Mouse (Mus musculus) liver, postnatal 0 days (tissue): ENCODE results near the gene Hsp90ab1. TPM values are rescaled to one million over a fixed set of nuclear protein-coding genes. Genes with fewer than 3 reads are reported as not detected.

Source experiments
- ATAC-seq: fragments of 200-750 bp; cut with Nextera tagmentation; 2 replicates; pipeline ENCODE4 v1.8.0; 2017; ENCODE audit warnings: mild to moderate bottlenecking, moderate library complexity
- DNase-seq: peaks from one replicate; pipeline ENCODE4 v3.0.0-alpha.2; 2016
- H3K27ac ChIP-seq: fragments of 300-500 bp; sonication (generic); 2 replicates; pipeline ENCODE4 v1.5.1; 2014; ENCODE audit warnings: antibody characterized with exemption, moderate library complexity, mild to moderate bottlenecking, low read depth
- H3K27me3 ChIP-seq: fragments of 300-500 bp; sonication (generic); 2 replicates; pipeline ENCODE4 v1.6.1; 2014; ENCODE audit warnings: low read length, control low read depth, mixed read lengths; ENCODE audit not compliant: insufficient read depth
- H3K36me3 ChIP-seq: fragments of 300-500 bp; sonication (generic); replicated peaks from 2 replicates; pipeline ENCODE4 v1.6.1; 2014; ENCODE audit warnings: mild to moderate bottlenecking, control low read depth, low read length, moderate library complexity, mixed read lengths; ENCODE audit not compliant: insufficient read depth
- H3K4me1 ChIP-seq: fragments of 300-500 bp; sonication (generic); 2 replicates; pipeline ENCODE4 v1.6.1; 2014; ENCODE audit warnings: antibody characterized with exemption, mild to moderate bottlenecking, control low read depth; ENCODE audit not compliant: insufficient read depth
- H3K4me2 ChIP-seq: fragments of 300-500 bp; sonication (generic); 2 replicates; pipeline ENCODE4 v1.6.1; 2014; ENCODE audit warnings: low read depth, mild to moderate bottlenecking, low read length, moderate library complexity, mixed read lengths
- H3K4me3 ChIP-seq: fragments of 300-500 bp; sonication (generic); 2 replicates; pipeline ENCODE4 v1.5.1; 2014; ENCODE audit warnings: low read depth, low read length
- H3K9ac ChIP-seq: fragments of 300-500 bp; sonication (generic); replicated peaks from 2 replicates; pipeline ENCODE4 v1.6.1; 2014; ENCODE audit warnings: mild to moderate bottlenecking, moderate library complexity
- H3K9me3 ChIP-seq: fragments of 300-500 bp; sonication (generic); 2 replicates; pipeline ENCODE4 v1.6.1; 2016; ENCODE audit warnings: mild to moderate bottlenecking, control low read depth, low read length, mixed read lengths
- CTCF ChIP-seq: sonication (generic); IDR thresholded peaks from 2 replicates; pipeline ENCODE4 v1.5.1; 2016; ENCODE audit warnings: antibody characterized with exemption, low read depth
- EP300 ChIP-seq: IDR thresholded peaks from 2 replicates; pipeline ENCODE4 v1.6.1; 2016; ENCODE audit warnings: antibody characterized with exemption, low read depth, mild to moderate bottlenecking
- WGBS: fragments of 180-500 bp; shearing (Covaris S2); extraction: QIAGEN DNeasy Blood & Tissue Kit; methylation state at CpG from one replicate; pipeline ENCODE4 v1.1.7; 2014; ENCODE audit not compliant: insufficient replicate concordance; 5-methylcytosine and 5-hydroxymethylcytosine counted together
- polyA plus RNA-seq: library from polyadenylated mRNA; unstranded; fragments of >200 nt; fragmentation: Nextera tagmentation; extraction: Ambion mirVana; gene quantifications from 2 replicates; pipeline ENCODE4 v1.2.1, GENCODE M21; 2015

Gene Hsp90ab1
- 419 and 445 TPM in 2 replicates for polyA plus RNA-seq

- Histone ChIP-seq H3K9me3 (no peaks in the 10 kb centered on the region), H3K27ac (peak within 1 kb of the TSS; percentile 96), H3K36me3 (peaks cover 36% of the 10 kb centered on the region), H3K4me2 (peak within 1 kb of the TSS; percentile 98), H3K4me3 (peak within 1 kb of the TSS; percentile 100), H3K9ac (peak within 1 kb of the TSS; percentile 98), H3K27me3 (no peaks in the 10 kb centered on the region), H3K4me1 (peaks cover 20% of the 10 kb centered on the region)
- DNase-seq (peak; percentile 98), ATAC-seq (peak; percentile 84)
- TF ChIP-seq CTCF (no peak), EP300 (peak; percentile 17)
- under 1% methylated on average over 40 of the region's 41 CpGs for WGBS
Measured at GRCm38 (mm10) chr17:45573087-45573779, at the start of gene Hsp90ab1. Gene Hsp90ab1 (minus strand): TSS chr17:45573271.

GRCm38 (mm10) chr17:45619386-45620256 is 46.5 kb upstream of the Hsp90ab1 start:
- Histone ChIP-seq H3K27ac (peak overlapping the region; percentile 89), H3K4me2 (peak overlapping the region; percentile 70), H3K4me3 (peak overlapping the region; percentile 41), H3K9ac (peak overlapping the region; percentile 57), H3K36me3 (no peaks in the 10 kb centered on the region), H3K27me3 (no peaks in the 10 kb centered on the region), H3K9me3 (no peaks in the 10 kb centered on the region), H3K4me1 (peaks cover 18% of the 10 kb centered on the region)
- ATAC-seq (peak; percentile 73), DNase-seq (peak; percentile 38)
- TF ChIP-seq EP300 (no peak), CTCF (no peak)
- 6% methylated on average over 20 of the region's 20 CpGs for WGBS

- Histone ChIP-seq H3K9ac (peak overlapping the region; percentile 57), H3K9me3 (no peaks in the 10 kb centered on the region), H3K36me3 (no peaks in the 10 kb centered on the region), H3K4me1 (peaks cover 18% of the 10 kb centered on the region), H3K4me2 (peak overlapping the region; percentile 70), H3K27me3 (no peaks in the 10 kb centered on the region), H3K27ac (peak overlapping the region; percentile 89), H3K4me3 (peak overlapping the region; percentile 41)
- 13% methylated on average over 8 of the region's 8 CpGs for WGBS
- TF ChIP-seq EP300, result no peak
- TF ChIP-seq CTCF, result no peak
- ATAC-seq (peak; percentile 73), DNase-seq (peak; percentile 60)
Measured at GRCm38 (mm10) chr17:45618941-45619385, 45.9 kb upstream of the Hsp90ab1 start.

GRCm38 (mm10) chr17:45617655-45618054 is 44.6 kb upstream of the Hsp90ab1 start:
- Histone ChIP-seq H3K4me2 (no peak overlapping the region), H3K9ac (no peak overlapping the region), H3K9me3 (no peaks in the 10 kb centered on the region), H3K4me1 (peaks cover 18% of the 10 kb centered on the region), H3K27ac (no peak overlapping the region), H3K4me3 (no peak overlapping the region), H3K27me3 (no peaks in the 10 kb centered on the region), H3K36me3 (no peaks in the 10 kb centered on the region)
- TF ChIP-seq CTCF, result no peak
- TF ChIP-seq EP300, result no peak
- ATAC-seq (no peak), DNase-seq (no peak)
- WGBS, result 79% methylated on average over 6 of the region's 6 CpGs

- ATAC-seq (no peak), DNase-seq (no peak)
- Histone ChIP-seq H3K9ac (no peak overlapping the region), H3K4me1 (peaks cover 18% of the 10 kb centered on the region), H3K4me3 (no peak overlapping the region), H3K27me3 (no peaks in the 10 kb centered on the region), H3K27ac (no peak overlapping the region), H3K9me3 (no peaks in the 10 kb centered on the region), H3K36me3 (no peaks in the 10 kb centered on the region), H3K4me2 (no peak overlapping the region)
- 80% methylated on average over 3 of the region's 3 CpGs for WGBS
- no peak for TF ChIP-seq CTCF
- no peak for TF ChIP-seq EP300
Measured at GRCm38 (mm10) chr17:45616679-45617078, 43.6 kb upstream of the Hsp90ab1 start.

- Histone ChIP-seq H3K4me3 (no peak overlapping the region), H3K27me3 (no peaks in the 10 kb centered on the region), H3K9me3 (no peaks in the 10 kb centered on the region), H3K9ac (no peak overlapping the region), H3K4me2 (no peak overlapping the region), H3K4me1 (peaks cover 18% of the 10 kb centered on the region), H3K27ac (no peak overlapping the region), H3K36me3 (no peaks in the 10 kb centered on the region)
- ATAC-seq (no peak), DNase-seq (no peak)
- TF ChIP-seq EP300 (no peak), CTCF (no peak)
- 65% methylated on average over 4 of the region's 4 CpGs for WGBS
Measured at GRCm38 (mm10) chr17:45616046-45616650, 43.1 kb upstream of the Hsp90ab1 start.
